Mouse (Mus musculus) olfactory bulb, adult 2 months (tissue): Measurements from ENCODE around the gene Stat2.

Source experiments
- CTCF ChIP-seq: fragments of 200-500 bp; IDR thresholded peaks from 2 replicates; pipeline ENCODE4 v1.5.1; 2012; ENCODE audit warnings: low read depth, mild to moderate bottlenecking, low read length, moderate library complexity; ENCODE audit not compliant: insufficient read depth
- POLR2A ChIP-seq: fragments of 200-500 bp; IDR thresholded peaks from 2 replicates; pipeline ENCODE4 v1.6.1; 2012; ENCODE audit warnings: mild to moderate bottlenecking, low read depth, low read length, moderate library complexity; ENCODE audit not compliant: insufficient read depth

GRCm38 (mm10) chr10:128250565-128250964 is 19.8 kb upstream of the Stat2 start:
- TF ChIP-seq POLR2A (no peak), CTCF (no peak)
